Mouse (Mus musculus): Measurements from ENCODE around the gene Tradd. TPM values are rescaled to one million over a fixed set of nuclear protein-coding genes. Genes with fewer than 3 reads are reported as not detected.

The Tradd gene
- polyA plus RNA-seq, 1 experiment, result 8.3 TPM

DNA sequence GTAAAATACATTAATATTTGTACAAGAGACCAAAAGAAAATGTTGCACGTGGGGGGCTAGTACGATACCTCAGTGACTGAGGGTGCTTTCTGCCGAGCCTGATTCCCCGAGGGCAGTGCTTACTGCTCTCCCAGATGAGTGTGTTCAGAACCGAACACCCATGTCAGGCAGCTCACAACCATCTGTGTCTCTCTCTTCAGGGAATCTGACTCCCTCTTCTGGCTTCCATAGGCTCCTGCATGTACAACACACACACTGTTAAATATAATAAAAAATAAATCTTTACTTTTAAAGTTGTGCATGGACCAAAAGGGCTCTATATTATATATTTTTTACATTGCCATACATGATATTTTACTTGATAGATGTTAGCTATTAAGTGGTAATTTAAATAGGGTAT lies 50.3 kb downstream of the Tradd start:
- no peak overlapping the region for H3K4me3 ChIP-seq (ENCODE audit: insufficient read depth, low read length)
- TF ChIP-seq CTCF (IDR thresholded peaks at IDR 0.05; ENCODE audit: extremely low read depth, insufficient read depth, low read length) (no peak), POLR2A (IDR thresholded peaks at IDR 0.05; ENCODE audit: extremely low read depth, insufficient read depth, low read length) (no peak)
- no peak overlapping the region for H3K27ac ChIP-seq (ENCODE audit: insufficient read depth, low read length)
- no peaks in the 10 kb centered on the region; the same call in 1 of the 2 replicates for H3K4me1 ChIP-seq (ENCODE audit: control insufficient read depth, insufficient read depth, low read length)

DNA sequence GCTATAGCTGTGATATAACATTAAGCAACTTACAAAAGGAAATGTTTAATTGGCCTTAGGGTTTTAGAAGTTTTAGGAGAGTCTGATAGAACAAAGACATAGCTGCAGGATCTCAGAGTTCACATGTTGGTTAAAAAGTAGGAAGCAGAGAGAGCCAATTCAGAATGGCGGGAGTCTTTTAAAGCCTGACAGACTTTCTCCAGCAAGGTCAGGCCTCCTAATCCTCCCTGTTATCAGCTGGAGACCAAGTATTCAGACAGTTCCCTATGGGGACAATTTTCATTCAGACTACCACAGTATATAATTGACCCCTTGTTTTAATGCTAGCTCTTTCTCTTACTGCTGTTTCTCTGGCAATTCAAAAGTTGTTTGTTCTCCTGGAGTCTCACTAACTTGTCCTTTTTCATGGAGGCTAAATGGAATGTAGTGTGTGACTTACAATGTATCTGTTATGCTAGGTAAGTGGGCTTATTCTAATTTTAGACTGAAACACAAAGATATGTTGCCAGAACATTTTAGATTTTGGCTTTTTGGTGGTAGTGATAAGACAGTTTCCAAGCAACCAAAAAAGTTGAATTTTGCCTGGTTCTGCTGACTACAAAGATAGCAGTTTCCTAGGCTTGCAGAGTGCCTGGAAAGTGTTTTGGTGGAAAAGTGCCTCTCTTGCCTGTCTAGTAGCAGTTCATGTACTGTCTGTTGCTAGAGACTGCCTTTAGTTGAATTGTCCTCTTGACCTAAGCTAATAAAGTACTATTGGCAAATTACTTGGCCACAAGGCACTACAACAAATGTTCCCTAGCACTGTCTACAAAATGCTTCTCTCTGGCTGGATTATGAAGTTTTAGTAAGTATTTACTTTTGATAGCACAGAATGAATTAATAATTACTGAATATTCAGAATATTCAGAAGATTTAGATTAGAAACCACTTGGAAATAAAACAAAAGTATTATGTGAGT lies 55.0 kb downstream of the Tradd start:
- no peak overlapping the region for H3K27ac ChIP-seq (ENCODE audit: insufficient read depth, low read length)
- TF ChIP-seq POLR2A (IDR thresholded peaks at IDR 0.05; ENCODE audit: extremely low read depth, insufficient read depth, low read length), result no peak
- no peak for TF ChIP-seq CTCF (IDR thresholded peaks at IDR 0.05; ENCODE audit: extremely low read depth, insufficient read depth, low read length)
- H3K4me3 ChIP-seq (ENCODE audit: insufficient read depth, low read length), result no peak overlapping the region
- H3K4me1 ChIP-seq (ENCODE audit: control insufficient read depth, insufficient read depth, low read length), result peaks cover 2% of the 10 kb centered on the region; the same call in 1 of the 2 replicates

Other genes with a start within 250 kb of the Tradd start
- gene Ces3a, start 216.0 kb downstream of the Tradd start, polyA plus RNA-seq (2012; rRNA removed), result not detected in 2 replicates
- not detected in 2 replicates for gene Ces3b, start 180.9 kb downstream of the Tradd start, polyA plus RNA-seq (2012; rRNA removed)
- not detected in 2 replicates for gene Ces4a, start 132.8 kb downstream of the Tradd start, polyA plus RNA-seq (2012; rRNA removed)
- 17.7 and 18.5 TPM in 2 replicates for gene Cbfb, start 93.9 kb downstream of the Tradd start, polyA plus RNA-seq (2012; rRNA removed)
- gene D230025D16Rik, start 39.5 kb downstream of the Tradd start, polyA plus RNA-seq (2012; rRNA removed), result 39.4 and 39.5 TPM in 2 replicates
- gene B3gnt9, start 9.5 kb downstream of the Tradd start, polyA plus RNA-seq (2012; rRNA removed), result 5.2 and 5.5 TPM in 2 replicates
- 2.0 and 2.2 TPM in 2 replicates for gene Fbxl8, start within 50 bp of the Tradd start, polyA plus RNA-seq (2012; rRNA removed)
- 25.1 and 29.2 TPM in 2 replicates for gene Hsf4, start 5.2 kb upstream of the Tradd start, polyA plus RNA-seq (2012; rRNA removed)
- 14.3 and 15.5 TPM in 2 replicates for gene Nol3, start 11.5 kb upstream of the Tradd start, polyA plus RNA-seq (2012; rRNA removed)
- 24.3 and 26.3 TPM in 2 replicates for gene 4931428F04Rik, start 25.3 kb upstream of the Tradd start, polyA plus RNA-seq (2012; rRNA removed)
- gene Exoc3l, start 31.5 kb upstream of the Tradd start, polyA plus RNA-seq (2012; rRNA removed), result 1.4 and 1.9 TPM in 2 replicates
- 63.4 and 65.6 TPM in 2 replicates for gene E2f4, start 33.1 kb upstream of the Tradd start, polyA plus RNA-seq (2012; rRNA removed)
- gene Elmo3, start 41.0 kb upstream of the Tradd start, polyA plus RNA-seq (2012; rRNA removed), result 2.4 and 2.9 TPM in 2 replicates
- 3.7 and 4.3 TPM in 2 replicates for gene Lrrc29, start 61.7 kb upstream of the Tradd start, polyA plus RNA-seq (2012; rRNA removed)
- 71.5 and 78.1 TPM in 2 replicates for gene Tmem208, start 61.7 kb upstream of the Tradd start, polyA plus RNA-seq (2012; rRNA removed)
- 3.4 and 3.5 TPM in 2 replicates for gene Fhod1, start 83.3 kb upstream of the Tradd start, polyA plus RNA-seq (2012; rRNA removed)
- gene Slc9a5, start 84.2 kb upstream of the Tradd start, polyA plus RNA-seq (2012; rRNA removed), result 33.7 and 33.8 TPM in 2 replicates
- 3.0 and 3.2 TPM in 2 replicates for gene Plekhg4, start 108.7 kb upstream of the Tradd start, polyA plus RNA-seq (2012; rRNA removed)
- not detected in 2 replicates for gene Kctd19, start 148.9 kb upstream of the Tradd start, polyA plus RNA-seq (2012; rRNA removed)
- 0.64 and 0.94 TPM in 2 replicates for gene Lrrc36, start 149.0 kb upstream of the Tradd start, polyA plus RNA-seq (2012; rRNA removed)
- gene Tppp3, start 206.9 kb upstream of the Tradd start, polyA plus RNA-seq (2012; rRNA removed), result 77.9 and 93.2 TPM in 2 replicates
- gene Zdhhc1, start 232.3 kb upstream of the Tradd start, polyA plus RNA-seq (2012; rRNA removed), result 63.6 and 66.2 TPM in 2 replicates